Mouse (Mus musculus): ENCODE measurements at regions not wholly inside any gene's neighbourhood (a gene's known extent, or its start where the extent isn't known, plus 50 kb on each side); places are given as distances from the start of the nearest gene placed in this dataset.

DNA sequence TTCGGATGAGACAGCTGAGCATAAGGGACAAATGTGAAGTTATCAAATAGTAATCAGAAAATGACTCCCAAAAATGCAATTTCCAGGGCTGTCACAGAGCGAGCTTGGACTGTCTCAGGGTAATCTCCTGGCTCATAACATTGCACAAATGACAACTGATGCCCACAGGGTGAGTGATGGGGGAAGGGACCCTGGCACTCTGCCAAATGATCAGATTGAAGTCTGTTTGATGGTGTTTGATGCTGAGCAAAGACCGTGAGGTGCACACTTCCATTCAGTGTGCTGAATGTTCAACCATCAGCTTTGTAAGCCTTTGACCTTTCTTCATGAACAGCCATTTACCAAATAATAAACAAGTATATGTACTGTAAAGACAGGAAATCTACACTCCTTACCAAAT lies 169.4 kb upstream of the Sash1 start:
- DNase-seq, result no peak

GRCm38 (mm10) chr10:9053371-9053770 lies 167.5 kb upstream of the Sash1 start:
- DNase-seq, result no peak

DNA sequence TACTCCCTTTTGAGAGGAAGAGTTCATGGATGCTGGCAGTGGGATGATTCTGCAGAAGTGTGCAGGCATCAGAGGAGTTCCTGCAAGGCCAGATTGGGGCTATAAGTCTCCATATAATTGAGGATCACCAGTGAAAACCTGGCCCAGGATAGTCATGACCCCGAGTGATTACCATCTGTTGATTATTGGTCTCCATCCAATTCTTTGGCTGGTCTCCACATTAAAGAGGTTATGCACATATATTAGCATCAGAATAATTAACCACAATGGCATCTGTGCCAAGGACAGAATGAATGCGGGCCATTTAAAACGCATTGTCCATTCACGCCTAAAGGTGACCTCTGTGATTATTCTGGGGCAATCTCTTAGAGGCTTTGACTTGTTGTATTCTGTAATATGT lies 161.5 kb upstream of the Sash1 start:
- no peak for DNase-seq

- no peak for DNase-seq
These were observed 159.0 kb upstream of the Sash1 start for GRCm38 (mm10) chr10:9044746-9045370.

DNA sequence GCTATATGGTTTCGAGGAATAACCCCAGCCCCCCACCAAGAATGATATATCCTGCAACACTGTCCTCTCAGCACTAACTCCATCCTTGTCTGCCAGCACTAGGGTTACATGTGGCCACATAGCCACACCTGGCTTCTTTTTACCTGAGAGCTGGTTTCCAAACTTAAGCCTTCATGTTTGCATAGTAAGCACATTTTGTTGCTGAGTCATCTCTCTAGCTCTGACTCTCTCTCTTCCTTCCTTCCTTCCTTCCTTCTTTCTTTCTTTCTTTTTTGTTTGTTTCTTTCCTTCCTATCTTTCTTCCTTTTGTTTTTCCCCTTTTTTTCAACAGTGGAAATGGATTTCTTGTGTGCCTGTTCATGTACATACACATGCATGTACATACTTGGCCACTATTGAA lies 157.6 kb upstream of the Sash1 start:
- no peak for DNase-seq

GRCm38 (mm10) chr10:9030486-9030885 lies 144.6 kb upstream of the Sash1 start:
- no peak for DNase-seq

GRCm38 (mm10) chr10:9029506-9029905 lies 143.6 kb upstream of the Sash1 start:
- DNase-seq, result no peak

GRCm38 (mm10) chr10:9027070-9027807 lies 141.4 kb upstream of the Sash1 start:
- DNase-seq, result no peak

DNA sequence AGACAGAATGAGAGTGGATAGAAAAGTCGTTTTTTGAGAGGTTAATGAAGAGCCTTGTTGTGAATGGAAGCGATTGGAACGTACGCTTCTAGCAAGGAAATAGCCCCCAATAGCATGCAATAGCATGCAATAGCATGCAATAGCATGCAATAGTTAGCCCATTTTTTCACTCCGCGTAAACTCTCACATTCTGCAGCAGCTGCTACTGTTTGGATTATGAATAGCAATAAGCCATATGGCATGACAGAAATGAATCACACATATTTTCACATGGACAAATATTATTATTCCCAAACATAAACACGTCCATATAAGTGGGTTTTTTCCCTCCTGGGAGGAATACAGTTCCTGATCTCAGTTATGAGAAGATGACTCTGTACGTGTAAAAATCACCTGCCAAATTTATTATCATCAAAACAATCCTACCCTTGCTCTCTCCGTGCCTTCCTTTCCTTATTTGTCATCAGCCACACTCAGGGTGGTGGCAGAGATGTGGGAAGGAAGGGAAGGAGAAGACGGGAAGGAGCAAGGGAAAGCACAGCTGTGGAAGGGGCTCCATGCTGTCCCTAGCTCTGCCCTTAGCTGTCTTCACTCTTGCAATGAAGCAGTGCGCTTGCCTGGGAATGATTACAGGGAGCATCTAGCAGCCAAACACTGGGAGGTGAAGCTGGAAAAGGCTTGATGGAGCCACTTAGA lies 129.1 kb upstream of the Sash1 start:
- no peak for DNase-seq

DNA sequence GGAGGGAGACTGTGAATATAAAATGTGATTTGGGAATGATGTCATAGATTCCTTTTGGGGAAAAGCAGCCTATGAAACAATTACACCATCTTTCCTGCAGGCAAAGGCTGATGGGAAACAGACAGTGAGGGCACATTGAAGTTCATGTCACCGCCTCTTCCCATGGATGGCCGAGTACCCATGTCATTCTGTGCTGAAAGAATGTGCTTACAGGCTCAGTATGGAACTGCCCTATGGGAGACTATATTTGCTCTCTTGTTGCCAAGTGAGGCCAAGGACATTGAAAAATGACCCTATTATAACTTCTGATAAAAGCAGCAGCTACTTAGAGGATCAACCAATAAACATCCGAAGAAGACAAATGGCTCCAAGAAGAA lies 127.7 kb upstream of the Sash1 start:
- DNase-seq, result no peak

- DNase-seq, result peak; percentile 14
These were observed 127.1 kb upstream of the Sash1 start for GRCm38 (mm10) chr10:9012829-9013548.

DNA sequence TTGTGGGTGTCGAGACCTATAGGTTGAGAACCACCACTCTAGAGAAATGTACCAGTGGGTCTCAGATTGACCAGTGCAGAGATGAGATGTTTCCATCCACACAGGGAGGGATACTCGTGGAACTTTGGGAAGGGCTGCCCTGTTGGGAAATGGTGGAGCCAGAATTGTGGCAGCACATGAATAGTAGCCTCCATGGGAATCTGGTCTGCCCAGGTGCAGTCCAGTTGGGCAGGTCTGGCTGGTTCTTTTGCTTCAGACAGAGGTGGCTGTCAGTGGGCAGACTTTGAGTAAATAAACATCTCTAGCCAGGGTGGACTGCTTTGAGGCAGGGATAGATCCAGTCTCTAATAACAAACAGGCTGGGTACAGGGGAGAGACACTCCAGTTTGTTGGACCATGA lies 126.0 kb upstream of the Sash1 start:
- DNase-seq, result no peak

- no peak for DNase-seq
These were observed 124.3 kb upstream of the Sash1 start for GRCm38 (mm10) chr10:9010191-9010590.

DNA sequence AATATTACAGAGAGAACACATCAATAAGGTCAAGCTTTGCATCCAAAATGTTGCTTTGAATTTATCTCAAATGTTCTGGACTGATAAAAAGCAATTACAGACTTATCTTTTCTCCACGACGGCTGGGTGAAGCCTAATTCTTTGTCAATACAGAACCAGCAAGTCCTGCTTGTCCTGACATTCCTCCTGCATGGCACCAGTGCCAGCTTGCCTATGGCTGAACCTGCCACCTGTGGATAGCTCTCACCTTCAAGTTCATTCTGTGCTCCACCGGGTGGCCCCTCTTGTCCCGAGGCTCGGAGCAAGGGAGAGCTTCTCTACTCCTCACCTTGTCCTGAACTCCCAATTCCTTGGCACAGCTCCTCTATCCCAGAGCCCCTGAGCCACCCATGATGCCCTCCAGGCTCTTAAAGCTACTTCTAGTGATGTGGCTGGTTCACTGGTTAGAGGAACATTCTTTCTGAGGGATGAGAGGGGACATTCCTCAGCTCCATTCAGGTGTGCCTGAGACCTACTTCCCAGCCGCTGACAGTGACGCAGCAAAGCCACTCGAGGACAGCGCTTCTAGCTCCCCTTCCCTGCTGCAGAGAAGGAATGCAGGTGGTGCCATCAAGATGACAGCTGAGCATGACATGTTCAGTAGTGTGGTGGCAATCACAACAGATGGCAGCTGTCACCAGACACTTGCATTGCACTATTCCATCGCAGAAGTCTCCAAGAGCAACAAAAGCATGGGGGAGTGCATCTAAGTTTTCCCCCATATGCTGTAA lies 119.5 kb upstream of the Sash1 start:
- no peak for DNase-seq

DNA sequence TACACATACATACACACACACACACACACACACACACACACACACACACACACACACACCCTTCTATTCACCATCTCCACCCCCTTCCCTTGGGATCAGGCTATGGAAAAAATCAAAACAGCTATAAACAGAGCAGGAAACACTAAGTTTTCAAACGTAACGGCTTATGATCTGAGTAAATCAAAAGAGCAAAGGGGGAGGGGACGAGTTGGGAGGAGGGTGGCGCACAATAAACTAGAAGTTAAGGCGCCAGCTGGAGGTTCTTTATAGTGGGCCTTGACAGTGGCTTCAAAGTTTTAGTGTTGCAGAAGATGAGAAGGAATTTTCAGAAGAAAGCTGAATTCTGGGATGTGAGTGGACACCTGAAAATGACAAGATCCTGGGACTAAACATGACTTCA lies 116.4 kb upstream of the Sash1 start:
- no peak for DNase-seq

- no peak for DNase-seq
These were observed 113.0 kb upstream of the Sash1 start for GRCm38 (mm10) chr10:8998758-8999398.

DNA sequence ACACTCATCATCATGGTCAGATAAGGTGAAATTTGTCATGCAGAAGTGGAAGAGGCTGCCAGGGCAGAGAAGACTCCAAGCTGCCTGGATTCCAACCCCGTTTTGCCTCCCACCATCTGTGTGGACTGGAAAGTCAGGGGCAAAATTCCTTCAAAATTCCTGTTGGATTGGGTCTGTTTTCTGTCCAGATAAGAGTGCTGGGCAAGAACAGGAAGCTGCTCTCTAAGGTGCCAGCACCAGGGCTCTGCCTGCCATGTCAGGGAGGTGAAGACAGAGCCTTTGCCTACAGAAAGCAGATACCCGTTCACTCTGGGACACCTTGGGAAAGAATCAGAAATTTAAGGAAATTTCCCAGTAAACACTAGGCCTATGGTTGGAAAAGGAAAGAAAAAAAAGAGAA lies 112.5 kb upstream of the Sash1 start:
- DNase-seq, result no peak

DNA sequence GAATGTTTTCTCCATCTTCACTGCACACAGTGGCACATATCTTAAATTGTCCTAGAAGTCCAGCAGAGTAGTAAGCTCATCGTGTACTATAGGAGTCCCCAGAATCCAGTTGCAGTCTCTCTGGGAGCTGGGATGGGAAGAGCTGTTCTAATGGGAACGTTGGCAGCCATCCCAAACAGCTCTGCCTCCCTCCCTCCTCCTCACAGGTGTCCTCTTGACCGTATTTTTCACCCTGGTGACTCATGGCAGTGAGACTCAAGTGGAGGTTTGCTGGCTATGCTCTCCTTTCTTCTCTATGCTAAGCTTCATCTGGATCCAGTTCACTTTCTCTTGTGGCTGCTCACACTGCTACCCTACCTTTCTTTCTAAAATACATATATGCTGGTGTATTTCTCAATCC lies 109.2 kb upstream of the Sash1 start:
- DNase-seq, result no peak

DNA sequence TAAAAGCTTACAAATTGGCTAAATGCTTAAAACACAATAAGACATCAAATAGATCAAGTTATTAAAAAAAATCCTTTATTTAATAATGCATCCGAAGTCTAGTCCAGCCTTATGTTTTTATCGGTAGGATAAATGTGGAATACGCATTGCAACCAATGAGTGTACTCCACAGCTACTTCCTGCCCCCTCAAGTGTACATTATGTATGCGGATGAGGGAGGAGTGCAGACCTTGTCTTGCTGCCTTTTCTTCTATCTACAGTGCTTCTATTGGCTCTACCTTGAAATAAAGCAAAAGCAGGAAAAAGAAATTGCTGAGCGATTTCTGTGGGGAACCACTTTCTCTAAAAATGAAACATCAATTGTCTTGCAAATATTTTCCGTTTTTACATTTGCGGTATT lies 100.5 kb upstream of the Sash1 start:
- no peak for DNase-seq

GRCm38 (mm10) chr10:8983347-8983746 lies 97.5 kb upstream of the Sash1 start:
- DNase-seq, result no peak

DNA sequence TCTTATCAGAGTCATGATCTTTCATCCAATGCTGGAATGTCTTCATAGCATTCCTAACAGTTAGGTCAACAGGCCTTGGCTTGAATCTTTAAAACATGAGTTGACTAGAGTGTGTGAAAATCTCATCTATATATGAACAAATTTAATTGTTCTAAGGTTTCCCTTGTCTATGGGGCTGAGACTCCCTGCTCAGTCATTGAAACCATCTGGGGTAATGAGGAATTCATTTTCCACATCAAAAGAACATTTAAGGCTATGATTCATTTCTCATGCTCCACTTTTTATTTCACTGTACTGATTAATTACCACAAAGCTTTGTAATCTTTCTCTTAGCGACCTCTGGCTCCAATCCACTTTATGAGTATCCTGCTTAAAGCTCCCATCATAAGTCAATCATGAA lies 94.7 kb upstream of the Sash1 start:
- no peak for DNase-seq

DNA sequence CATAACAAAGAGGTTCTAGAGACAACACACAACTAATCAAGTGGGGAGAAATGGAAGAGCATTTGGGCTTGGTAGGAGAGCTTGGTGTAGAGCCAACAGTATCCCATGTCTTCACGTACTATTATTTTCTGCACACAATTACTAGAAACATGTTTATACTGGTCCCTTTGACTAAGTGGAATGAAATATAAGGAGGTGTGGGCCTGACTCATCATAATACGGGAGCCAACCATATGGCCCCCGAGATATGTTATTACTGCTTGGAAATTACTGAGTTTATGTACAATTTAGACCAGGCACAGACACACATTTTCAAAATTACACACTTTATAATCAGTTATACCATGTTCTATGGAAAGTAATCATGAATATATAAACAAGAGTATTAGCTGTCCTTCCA lies 92.7 kb upstream of the Sash1 start:
- no peak for DNase-seq

Data from cerebellum, adult 11 months (tissue).